Mouse (Mus musculus) thymus, adult 2 months (tissue): ENCODE data around the gene Pigx. TPM values are rescaled to one million over a fixed set of nuclear protein-coding genes. Genes with fewer than 3 reads are reported as not detected.
"Not testable (repeated sequence)": the region's sequence is repeated elsewhere in the genome, so short reads cannot be mapped to it uniquely, and the experiment has no call there.

Experiments used
- DNase-seq: peaks from one replicate; pipeline ENCODE4 v3.0.0; 2021
- H3K27ac ChIP-seq: fragments of 200-500 bp; 2 replicates; pipeline ENCODE4 v1.5.1; 2012; ENCODE audit warnings: low read length, control low read depth; ENCODE audit not compliant: control insufficient read depth, insufficient read depth
- H3K27me3 ChIP-seq: fragments of 200-500 bp; 2 replicates; pipeline ENCODE4 v1.6.1; 2012; ENCODE audit warnings: mild to moderate bottlenecking, low read length, moderate library complexity, mixed read lengths; ENCODE audit not compliant: control insufficient read depth, insufficient read depth
- H3K36me3 ChIP-seq: fragments of 200-500 bp; 2 replicates; pipeline ENCODE4 v1.6.1; 2012; ENCODE audit warnings: mild to moderate bottlenecking, low read length, moderate library complexity; ENCODE audit not compliant: control insufficient read depth, insufficient read depth
- H3K4me1 ChIP-seq: fragments of 200-500 bp; replicated peaks from 2 replicates; pipeline ENCODE4 v1.6.1; 2012; ENCODE audit warnings: low read length; ENCODE audit not compliant: control insufficient read depth, insufficient read depth
- H3K4me3 ChIP-seq: fragments of 200-500 bp; 2 replicates; pipeline ENCODE4 v1.5.1; 2012; ENCODE audit warnings: mild to moderate bottlenecking, low read length, control low read depth, moderate library complexity; ENCODE audit not compliant: control insufficient read depth, insufficient read depth
- CTCF ChIP-seq: fragments of 200-500 bp; IDR thresholded peaks from 2 replicates; pipeline ENCODE4 v1.5.1; 2012; ENCODE audit warnings: mild to moderate bottlenecking, control low read depth, low read length, moderate library complexity, borderline replicate concordance; ENCODE audit not compliant: control insufficient read depth, poor library complexity, insufficient read depth; ENCODE audit errors: extremely low read depth
- POLR2A ChIP-seq: fragments of 200-500 bp; IDR thresholded peaks from 2 replicates; pipeline ENCODE4 v1.6.1; 2012; ENCODE audit warnings: mild to moderate bottlenecking, low read length, control low read depth, moderate library complexity; ENCODE audit not compliant: control insufficient read depth, poor library complexity, insufficient read depth; ENCODE audit errors: extremely low read depth
- WGBS: fragments of 180-500 bp; shearing (Covaris S2); methylation state at CpG from one replicate; pipeline ENCODE4 v1.1.7; 2018; 5-methylcytosine and 5-hydroxymethylcytosine counted together
- polyA plus RNA-seq: library from polyadenylated mRNA; depleted of rRNA; stranded (reverse); fragments of >200 nt; gene quantifications from 2 replicates; pipeline ENCODE4 v1.2.3, GENCODE M21; 2012

Pigx gene
- polyA plus RNA-seq, 1 experiment = 89.5 TPM

DNA sequence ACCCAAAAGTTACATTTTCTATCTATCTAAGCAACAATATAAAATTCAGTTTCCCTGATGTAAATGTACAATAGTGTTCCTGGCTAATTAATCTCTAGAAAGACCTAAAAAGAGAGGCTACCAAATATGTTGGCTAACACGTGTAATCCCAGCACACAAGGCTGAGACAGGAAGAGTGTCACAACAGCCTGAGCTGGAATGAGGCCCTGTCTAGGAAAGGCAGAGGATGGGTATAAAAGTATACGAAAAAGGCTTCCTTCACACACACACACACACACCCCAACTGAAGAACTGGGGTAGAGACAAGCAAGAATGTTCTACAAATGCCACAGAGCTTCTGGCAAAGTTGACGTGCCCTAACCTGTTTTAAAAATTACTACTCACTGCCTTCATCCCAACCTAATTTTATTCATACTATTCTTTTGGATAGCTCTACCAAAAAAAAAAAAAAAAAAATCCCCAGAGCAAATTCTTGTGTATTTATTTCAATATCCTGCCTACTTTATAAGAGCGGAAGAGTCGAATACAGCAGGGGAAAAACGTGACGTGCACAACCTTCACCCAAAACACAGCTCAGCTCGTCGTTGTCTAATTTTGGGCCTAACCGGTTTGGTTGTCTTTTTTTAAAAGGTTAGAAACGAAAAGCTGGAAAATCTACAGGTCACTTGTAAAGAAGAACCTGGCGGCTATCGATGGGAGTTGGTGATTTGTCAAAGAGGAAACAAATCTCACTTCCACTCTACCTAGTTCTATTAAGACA lies 21.7 kb downstream of the Pigx start:
- Histone ChIP-seq H3K4me3 (peak overlapping the region; percentile 28), H3K4me1 (peaks cover 4% of the 10 kb centered on the region), H3K36me3 (no peaks in the 10 kb centered on the region), H3K27me3 (no peaks in the 10 kb centered on the region), H3K27ac (no peak overlapping the region; the same call in 1 of the 2 replicates)
- DNase-seq = peak; percentile 21
- TF ChIP-seq CTCF = no peak
- no peak for TF ChIP-seq POLR2A
- 2% methylated on average over 13 of the region's 13 CpGs for WGBS

DNA sequence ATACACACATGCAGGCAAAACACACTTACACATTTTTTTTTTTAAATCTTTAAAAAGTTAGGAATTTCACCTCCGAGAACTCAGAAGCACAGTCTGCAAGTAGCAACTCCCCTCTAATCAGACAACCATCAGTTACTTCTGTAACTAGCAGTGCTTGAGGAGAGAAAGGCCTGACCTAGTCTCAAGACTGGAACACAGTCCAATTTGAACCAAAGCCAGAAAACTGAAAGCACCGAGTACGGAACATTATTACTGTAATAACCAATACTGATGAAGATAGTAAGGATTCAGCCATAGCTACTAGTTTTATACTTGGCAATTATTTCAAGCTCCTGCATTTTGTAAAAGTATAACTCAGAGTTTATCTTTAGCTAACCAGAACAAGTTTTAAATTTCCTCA lies 23.1 kb downstream of the Pigx start:
- DNase-seq = no peak
- H3K4me1 ChIP-seq = peaks cover 2% of the 10 kb centered on the region
- TF ChIP-seq POLR2A (no peak), CTCF (no peak)
- H3K27ac ChIP-seq = no peak overlapping the region
- 72% methylated on average over 3 of the region's 3 CpGs for WGBS
- no peaks in the 10 kb centered on the region for H3K36me3 ChIP-seq
- H3K4me3 ChIP-seq = no peak overlapping the region
- no peaks in the 10 kb centered on the region for H3K27me3 ChIP-seq

DNA sequence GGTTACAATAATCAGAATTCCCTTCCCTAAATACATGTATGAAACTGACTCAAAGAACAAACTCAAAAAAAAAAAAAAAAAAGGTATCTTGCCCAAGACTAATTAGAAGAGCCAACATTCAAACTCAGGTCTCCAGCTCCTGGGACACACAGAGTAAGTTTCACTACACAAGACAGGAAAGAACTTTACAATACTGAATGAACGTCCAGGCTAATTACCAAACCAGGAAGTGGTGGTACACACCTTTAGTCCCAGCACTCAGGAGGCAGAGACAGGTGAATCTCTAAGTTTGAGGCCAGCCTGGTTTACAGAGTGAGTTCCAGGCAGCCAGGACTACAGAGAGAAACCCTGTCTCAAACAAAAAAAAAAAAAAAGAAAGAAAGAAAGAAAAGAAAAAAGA lies 23.8 kb downstream of the Pigx start:
- H3K4me1 ChIP-seq = peaks cover 2% of the 10 kb centered on the region
- TF ChIP-seq POLR2A = no peak
- no peak for TF ChIP-seq CTCF

DNA sequence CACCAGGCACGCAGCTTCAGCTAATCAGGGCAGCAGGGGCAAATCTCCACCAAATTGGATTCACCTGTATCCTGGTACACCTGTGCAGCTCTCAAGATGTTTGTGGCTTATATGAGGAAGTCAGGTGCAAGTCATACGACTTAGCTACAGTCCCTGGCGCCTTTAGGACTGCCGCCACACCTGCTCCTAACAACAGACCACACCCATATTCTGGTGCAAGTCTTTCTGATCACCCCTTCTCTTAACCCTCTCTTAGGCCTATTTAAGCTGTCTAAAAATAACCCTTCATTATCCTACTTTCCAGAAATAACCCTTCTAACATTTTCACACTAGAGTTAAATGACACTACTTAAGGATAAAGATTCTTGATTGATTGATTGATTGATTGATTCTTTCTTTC lies 29.5 kb downstream of the Pigx start:
- not testable (repeated sequence) for H3K36me3 ChIP-seq, H3K4me1 ChIP-seq, DNase-seq, H3K27ac ChIP-seq, H3K4me3 ChIP-seq, H3K27me3 ChIP-seq
- 36% methylated on average over 4 of the region's 4 CpGs for WGBS

More for the DNA sequence above, 23.8 kb downstream of the Pigx start:
- Histone ChIP-seq H3K4me3 (no peak overlapping the region), H3K27me3 (no peaks in the 10 kb centered on the region), H3K27ac (no peak overlapping the region), H3K36me3 (no peaks in the 10 kb centered on the region)
- 14% methylated on average over 1 of the region's 1 CpGs for WGBS
- DNase-seq = no peak

DNA sequence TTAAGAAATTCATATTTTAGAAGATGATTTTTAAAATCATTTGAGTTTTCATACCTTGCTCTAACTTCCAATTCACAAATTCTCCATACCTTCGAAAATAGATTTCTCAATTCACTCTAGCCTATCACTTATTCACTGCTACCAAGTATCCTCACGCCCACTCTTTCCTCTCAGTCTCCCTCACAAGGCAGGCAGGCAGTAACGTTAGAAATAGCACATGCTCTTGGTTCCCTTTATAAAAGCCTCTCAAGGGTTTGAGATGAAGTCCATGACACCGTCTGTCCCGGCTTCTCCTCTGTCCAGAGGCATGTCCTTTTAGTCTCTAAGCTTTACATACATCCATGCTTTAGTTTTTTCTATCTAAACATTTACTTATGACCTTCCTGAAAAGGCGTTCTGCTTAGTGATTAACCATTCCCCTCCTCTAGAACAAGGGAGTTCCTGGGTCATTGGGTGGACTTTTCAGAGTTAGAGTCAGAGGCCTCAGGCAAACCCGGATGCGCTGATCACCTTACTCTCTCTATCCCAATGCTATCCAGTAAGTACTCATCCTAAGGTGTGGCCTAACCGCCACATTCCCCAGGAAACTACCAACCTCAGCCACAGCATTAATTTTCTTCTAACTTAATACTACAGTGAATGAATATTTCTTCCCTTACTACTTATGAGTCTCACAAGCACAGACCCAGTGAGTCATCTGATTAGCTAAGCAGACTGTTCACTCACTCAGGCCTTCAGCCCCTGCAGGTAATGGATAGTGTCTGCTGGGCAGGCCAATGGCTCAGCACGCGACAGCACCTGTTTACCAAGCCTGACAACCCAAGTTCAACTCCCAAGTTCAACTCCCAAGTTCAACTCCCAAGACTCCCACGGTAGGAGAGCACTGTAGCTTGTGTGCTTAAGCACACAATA lies 30.9 kb downstream of the Pigx start:
- H3K4me1 ChIP-seq = 0 out of 2 replicates have a peak, but pooled peaks cover 3% of the 10 kb centered on the region
- H3K4me3 ChIP-seq = no peak overlapping the region
- 79% methylated on average over 12 of the region's 12 CpGs for WGBS
- no peaks in the 10 kb centered on the region for H3K27me3 ChIP-seq
- TF ChIP-seq CTCF (no peak), POLR2A (no peak)
- no peak overlapping the region for H3K27ac ChIP-seq
- no peaks in the 10 kb centered on the region for H3K36me3 ChIP-seq
- DNase-seq = no peak

DNA sequence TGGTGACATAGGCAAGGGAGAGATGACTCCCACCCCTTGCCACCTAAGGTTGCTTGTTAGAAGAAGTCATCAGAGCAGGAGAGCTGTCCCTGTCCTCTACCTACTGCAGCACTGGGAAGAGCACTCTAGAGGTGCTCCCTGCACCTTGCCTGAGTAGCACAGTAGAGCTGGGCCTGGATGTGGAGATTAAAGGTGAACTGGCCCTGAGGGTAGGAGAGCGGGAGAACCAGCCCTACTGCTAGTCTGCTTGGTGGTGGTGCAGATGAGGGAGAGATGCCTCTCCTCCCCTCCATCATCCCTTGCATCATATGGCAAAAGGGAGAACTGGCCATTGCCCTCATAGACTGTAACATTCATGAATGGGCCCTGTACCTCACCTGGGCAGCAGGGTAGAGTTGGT lies 32.6 kb downstream of the Pigx start:
- TF ChIP-seq CTCF = no peak
- no peak for TF ChIP-seq POLR2A
- Histone ChIP-seq H3K36me3 (no peaks in the 10 kb centered on the region), H3K27me3 (no peaks in the 10 kb centered on the region)

More for the DNA sequence above, 32.6 kb downstream of the Pigx start:
- Histone ChIP-seq H3K4me1 (0 out of 2 replicates have a peak, but pooled peaks cover 3% of the 10 kb centered on the region), H3K4me3 (no peak overlapping the region), H3K27ac (no peak overlapping the region)
- WGBS = 95% methylated on average over 1 of the region's 1 CpGs
- DNase-seq = no peak
